Mouse (Mus musculus) olfactory bulb, adult 2 months (tissue): ENCODE measurements around the gene Tgfbr2.

Experiments
- CTCF ChIP-seq: fragments of 200-500 bp; IDR thresholded peaks from 2 replicates; pipeline ENCODE4 v1.5.1; 2012; ENCODE audit warnings: low read depth, mild to moderate bottlenecking, low read length, moderate library complexity; ENCODE audit not compliant: insufficient read depth
- POLR2A ChIP-seq: fragments of 200-500 bp; IDR thresholded peaks from 2 replicates; pipeline ENCODE4 v1.6.1; 2012; ENCODE audit warnings: mild to moderate bottlenecking, low read depth, low read length, moderate library complexity; ENCODE audit not compliant: insufficient read depth

- TF ChIP-seq POLR2A (no peak), CTCF (no peak)
Measured at GRCm38 (mm10) chr9:116049985-116050384, 125.2 kb downstream of the Tgfbr2 start.
